Mouse (Mus musculus): Measurements from ENCODE around the gene B230118H07Rik.
A peak's percentile ranks its signal among the peaks of the same experiment; 100 is the strongest.
"Not testable (repeated sequence)": the region's sequence is repeated elsewhere in the genome, so short reads cannot be mapped to it uniquely, and the experiment has no call there.

The B230118H07Rik gene

GRCm38 (mm10) chr2:101591356-101591755 is 58.0 kb downstream of the B230118H07Rik start:
- DNase-seq (ENCODE audit: low read depth): no peak

- DNase-seq (ENCODE audit: low read depth): no peak
Observed at GRCm38 (mm10) chr2:101581418-101581817, 67.9 kb downstream of the B230118H07Rik start.

- no peak for DNase-seq (ENCODE audit: low read depth)
Observed at GRCm38 (mm10) chr2:101580977-101581376, 68.4 kb downstream of the B230118H07Rik start.

- no peak for DNase-seq (ENCODE audit: low read depth)
Observed at GRCm38 (mm10) chr2:101580428-101580827, 68.9 kb downstream of the B230118H07Rik start.

- DNase-seq (ENCODE audit: low read depth): no peak
Observed at GRCm38 (mm10) chr2:101580027-101580426, 69.3 kb downstream of the B230118H07Rik start.

- DNase-seq (ENCODE audit: low read depth): no peak
Observed at GRCm38 (mm10) chr2:101577243-101577642, 72.1 kb downstream of the B230118H07Rik start.

GRCm38 (mm10) chr2:101569230-101569629 is 80.1 kb downstream of the B230118H07Rik start:
- DNase-seq (ENCODE audit: low read depth): no peak

GRCm38 (mm10) chr2:101567490-101567889 is 81.8 kb downstream of the B230118H07Rik start:
- DNase-seq (ENCODE audit: low read depth): no peak

GRCm38 (mm10) chr2:101563776-101564175 is 85.6 kb downstream of the B230118H07Rik start:
- no peak for DNase-seq (ENCODE audit: low read depth)

GRCm38 (mm10) chr2:101563206-101563605 is 86.1 kb downstream of the B230118H07Rik start:
- DNase-seq (ENCODE audit: low read depth): no peak

GRCm38 (mm10) chr2:101559431-101559830 is 89.9 kb downstream of the B230118H07Rik start:
- no peak for DNase-seq (ENCODE audit: low read depth)

- DNase-seq (ENCODE audit: low read depth): no peak
Observed at GRCm38 (mm10) chr2:101555886-101556285, 93.4 kb downstream of the B230118H07Rik start.

GRCm38 (mm10) chr2:101553851-101554250 is 95.5 kb downstream of the B230118H07Rik start:
- DNase-seq (ENCODE audit: low read depth): no peak

- DNase-seq (ENCODE audit: low read depth): no peak
Observed at GRCm38 (mm10) chr2:101552301-101552700, 97.0 kb downstream of the B230118H07Rik start.

- no peak for DNase-seq (ENCODE audit: low read depth)
Observed at GRCm38 (mm10) chr2:101551026-101551719, 98.2 kb downstream of the B230118H07Rik start.

- no peak for DNase-seq (ENCODE audit: low read depth)
Observed at GRCm38 (mm10) chr2:101550176-101550575, 99.2 kb downstream of the B230118H07Rik start.

- no peak for DNase-seq (ENCODE audit: low read depth)
Observed at GRCm38 (mm10) chr2:101548866-101549265, 100.5 kb downstream of the B230118H07Rik start.

GRCm38 (mm10) chr2:101545593-101545992 is 103.7 kb downstream of the B230118H07Rik start:
- no peak for DNase-seq (ENCODE audit: low read depth)

- no peak for DNase-seq (ENCODE audit: low read depth)
Observed at GRCm38 (mm10) chr2:101543704-101544417, 105.5 kb downstream of the B230118H07Rik start.

- DNase-seq (ENCODE audit: low read depth): not testable (repeated sequence)
Observed at GRCm38 (mm10) chr2:101536887-101537286, 112.4 kb downstream of the B230118H07Rik start.

- no peak for DNase-seq (ENCODE audit: low read depth)
Observed at GRCm38 (mm10) chr2:101533741-101534140, 115.6 kb downstream of the B230118H07Rik start.

- DNase-seq (ENCODE audit: low read depth): peak; percentile 28
Observed at GRCm38 (mm10) chr2:101525503-101526381, 123.6 kb downstream of the B230118H07Rik start.

Measured in induced T-regulatory cell, adult 2 months (primary cell).